Mouse (Mus musculus): Measurements from ENCODE around the gene Elane.

- no peak for TF ChIP-seq POLR2A (IDR thresholded peaks at IDR 0.05; ENCODE audit: insufficient read depth, low read depth, low read length)
- TF ChIP-seq CTCF (IDR thresholded peaks at IDR 0.05; ENCODE audit: insufficient read depth, low read depth, low read length): no peak
These were observed 34.4 kb upstream of the Elane start for GRCm38 (mm10) chr10:79851653-79852052.
